Mouse (Mus musculus) erythroblast, embryonic 14.5 days (primary cell): Measurements from ENCODE around the gene Wdr18.

Source experiments
- GATA1 ChIP-seq: IDR thresholded peaks from 2 replicates; pipeline ENCODE4 v1.6.1; 2012; ENCODE audit warnings: low read length, inconsistent platforms, mixed read lengths
- TAL1 ChIP-seq: IDR thresholded peaks from 3 replicates; pipeline ENCODE4 v1.6.1; 2012; ENCODE audit warnings: low read length, inconsistent platforms, mixed read lengths

- TF ChIP-seq GATA1 (no peak), TAL1 (no peak)
Observed at GRCm38 (mm10) chr10:79914948-79915596, 44.9 kb upstream of the Wdr18 start.
